Mouse (Mus musculus) lung, postnatal 14 days (tissue): ENCODE measurements around the gene Cnp.
A peak's percentile ranks its signal among the peaks of the same experiment; 100 is the strongest.
"Not testable (repeated sequence)": the region's sequence is repeated elsewhere in the genome, so short reads cannot be mapped to it uniquely, and the experiment has no call there.

Experiments used
- DNase-seq: peaks from one replicate; pipeline ENCODE4 v3.0.0; 2021

Cnp gene

DNA sequence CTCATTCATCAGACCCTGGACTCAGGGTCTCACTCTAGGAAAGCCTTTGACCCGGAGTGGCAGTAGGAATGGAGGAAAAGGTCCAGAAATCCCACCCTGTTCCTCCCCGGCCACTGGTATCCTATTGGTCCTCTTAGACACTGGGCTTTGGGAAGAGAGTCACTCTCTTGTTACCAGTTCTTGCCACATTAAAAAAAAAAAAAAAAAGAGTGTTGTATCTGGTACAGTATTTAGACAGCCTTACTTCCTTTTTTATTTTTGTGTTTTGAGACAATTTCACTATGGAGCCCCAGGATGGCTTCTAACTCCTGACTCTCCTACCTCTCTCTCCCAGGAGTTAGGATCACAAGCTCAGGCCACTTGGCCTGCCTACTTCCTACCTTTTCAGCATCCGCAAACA, 17.1 kb upstream of the Cnp start:
- no peak for DNase-seq

DNA sequence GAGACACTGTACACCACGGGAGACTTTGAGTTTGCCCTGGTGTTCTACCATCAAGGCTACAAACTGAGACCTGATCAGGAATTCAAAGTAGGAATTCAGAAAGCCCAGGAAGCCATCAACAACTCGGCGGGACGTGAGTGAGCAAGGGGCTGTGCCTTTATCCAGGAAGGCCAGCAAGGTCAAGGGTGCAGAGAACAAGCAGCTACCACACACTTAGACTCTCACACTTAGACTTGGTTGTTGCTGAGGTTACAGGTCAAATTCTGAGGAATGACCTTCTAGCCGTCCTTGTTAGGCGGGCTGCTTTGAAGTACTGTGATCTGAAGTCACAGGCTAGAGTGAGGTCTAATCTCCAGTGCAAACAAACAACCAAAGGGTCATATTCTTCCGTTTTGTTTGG, 15.2 kb upstream of the Cnp start:
- DNase-seq: no peak

DNA sequence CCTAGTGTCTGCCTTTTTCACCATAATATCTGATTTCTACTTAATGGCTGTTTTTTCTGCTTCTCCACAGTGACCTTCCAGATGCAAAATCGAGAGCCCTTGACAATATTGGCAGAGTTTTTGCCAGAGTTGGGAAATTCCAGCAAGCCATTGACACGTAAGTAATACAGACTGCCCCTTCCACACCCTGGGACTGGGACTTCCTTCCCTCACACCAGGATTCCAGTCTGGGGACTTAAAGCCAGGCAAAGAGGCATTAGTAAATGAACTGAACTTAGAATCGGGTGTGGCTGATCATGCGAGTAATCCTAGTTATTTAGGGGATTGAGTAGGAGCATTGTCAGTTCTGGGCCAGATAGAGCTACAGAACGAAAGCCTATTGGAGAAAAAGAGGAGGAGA, 13.0 kb upstream of the Cnp start:
- DNase-seq: no peak

DNA sequence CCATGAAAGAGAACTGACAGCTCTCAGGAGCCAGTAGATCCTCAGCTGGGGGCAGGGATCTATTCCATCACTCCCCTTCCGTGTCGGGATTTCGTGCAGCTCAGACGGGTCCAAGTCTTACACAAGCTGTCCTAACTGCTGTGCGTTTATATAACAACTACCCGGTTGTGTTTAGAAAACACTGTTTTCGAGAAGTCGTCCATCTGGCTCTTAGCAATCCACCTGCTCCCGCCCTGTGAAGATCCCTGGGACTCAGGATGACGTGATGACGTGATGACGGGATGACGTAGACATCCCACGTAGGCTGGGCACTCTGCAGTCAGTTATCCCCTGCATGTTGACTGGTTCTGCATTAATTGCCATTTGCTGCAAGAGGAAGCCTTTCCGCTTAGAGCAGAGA, 10.4 kb upstream of the Cnp start:
- no peak for DNase-seq

DNA sequence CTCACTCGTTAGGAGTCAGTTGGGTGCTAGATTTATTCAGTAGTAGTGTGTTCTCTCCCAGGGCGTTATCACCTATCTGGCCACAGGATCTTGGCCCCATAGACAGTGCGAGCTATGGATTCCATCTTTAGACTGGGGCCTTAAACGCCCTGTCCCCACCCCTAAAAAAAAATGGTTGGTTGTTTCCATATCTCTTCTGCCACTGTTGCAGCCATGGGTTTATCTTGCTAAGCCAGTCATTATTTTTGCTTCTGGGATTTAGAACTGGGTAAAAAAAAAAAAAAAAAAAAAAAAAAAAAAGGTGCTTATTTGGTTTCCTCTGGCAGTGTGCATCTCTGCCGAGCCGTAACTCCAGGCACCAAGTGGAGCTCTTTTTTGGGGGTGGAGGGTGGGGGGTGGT, 10.0 kb upstream of the Cnp start:
- no peak for DNase-seq

DNA sequence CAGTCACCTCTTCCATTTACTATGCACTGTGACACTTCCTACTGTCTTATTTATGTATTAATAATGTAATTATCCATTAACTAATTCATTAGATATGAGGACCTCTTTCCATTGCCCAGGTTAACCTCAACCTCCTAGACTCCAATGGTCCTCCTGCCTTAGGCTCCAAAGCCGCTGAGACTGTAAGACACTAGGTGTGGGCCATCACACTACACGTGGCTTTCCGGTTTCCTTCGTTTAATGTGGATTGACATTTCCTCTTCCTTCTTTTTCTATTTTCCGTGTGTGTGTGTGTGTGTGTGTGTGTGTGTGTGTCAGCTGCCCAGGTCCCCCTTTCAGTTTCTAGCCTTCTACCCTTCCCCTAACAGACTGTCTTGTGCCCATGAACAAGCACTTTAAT, 7.5 kb upstream of the Cnp start:
- no peak for DNase-seq

DNA sequence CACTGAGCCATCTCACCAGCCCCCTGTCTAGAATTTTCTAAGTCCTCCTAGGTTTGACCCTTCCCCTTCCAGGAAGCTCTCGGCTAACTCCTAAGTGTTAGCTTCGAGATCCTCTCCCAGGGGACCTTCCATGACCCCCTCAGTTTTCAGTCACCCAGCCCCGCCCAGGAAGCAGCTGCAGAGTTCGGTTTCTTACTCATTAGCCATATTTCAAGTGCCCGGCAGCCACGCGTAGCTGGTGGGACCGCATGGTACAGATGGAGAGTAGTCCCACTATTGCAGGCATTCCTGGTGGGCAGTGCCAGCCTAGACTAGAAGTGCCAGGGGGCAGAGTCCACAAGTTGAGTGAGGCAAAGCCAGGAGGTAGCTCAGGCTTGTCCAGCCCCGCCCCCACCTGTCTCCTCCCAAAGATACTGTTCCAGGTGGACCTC, 6.9 kb upstream of the Cnp start:
- no peak for DNase-seq

DNA sequence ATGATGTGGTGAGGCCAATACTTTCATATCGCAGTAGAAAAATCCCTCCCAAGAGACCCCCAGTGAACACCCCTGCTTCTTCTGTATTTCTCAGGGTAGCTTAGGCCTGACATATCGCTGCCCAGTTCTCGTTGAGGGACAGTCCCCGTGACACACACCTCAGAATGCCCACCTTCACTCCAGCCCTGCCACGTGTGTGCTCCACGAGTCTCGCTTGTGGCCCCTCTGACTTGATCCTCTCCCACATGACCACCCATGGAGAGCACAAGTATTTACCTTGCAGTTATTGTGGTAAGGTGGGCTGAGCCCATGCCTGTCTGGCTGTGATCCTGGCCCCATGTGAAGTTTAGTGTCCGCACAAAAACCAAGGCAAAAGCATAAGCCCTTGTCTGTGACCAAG, 6.0 kb upstream of the Cnp start:
- no peak for DNase-seq

DNA sequence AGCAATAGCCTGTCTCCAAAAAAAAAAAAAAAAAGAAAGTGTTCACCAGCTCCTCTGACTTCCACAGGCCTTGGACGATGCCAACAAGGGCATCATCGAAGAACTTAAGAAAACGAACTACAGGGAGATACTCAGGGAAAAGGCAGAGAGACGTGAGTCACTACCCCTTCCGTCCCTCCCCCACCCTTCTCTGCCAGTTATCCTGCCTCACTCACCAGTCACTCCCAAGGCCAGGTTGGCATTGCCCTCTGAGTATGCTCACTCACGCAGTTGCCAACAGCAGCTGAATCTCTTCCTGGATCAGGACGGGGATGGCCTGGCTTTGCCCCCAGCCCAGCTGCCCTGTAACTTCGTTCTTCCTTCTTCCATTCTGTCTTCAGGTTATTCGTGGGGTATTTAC, 4.9 kb upstream of the Cnp start:
- DNase-seq: no peak

DNA sequence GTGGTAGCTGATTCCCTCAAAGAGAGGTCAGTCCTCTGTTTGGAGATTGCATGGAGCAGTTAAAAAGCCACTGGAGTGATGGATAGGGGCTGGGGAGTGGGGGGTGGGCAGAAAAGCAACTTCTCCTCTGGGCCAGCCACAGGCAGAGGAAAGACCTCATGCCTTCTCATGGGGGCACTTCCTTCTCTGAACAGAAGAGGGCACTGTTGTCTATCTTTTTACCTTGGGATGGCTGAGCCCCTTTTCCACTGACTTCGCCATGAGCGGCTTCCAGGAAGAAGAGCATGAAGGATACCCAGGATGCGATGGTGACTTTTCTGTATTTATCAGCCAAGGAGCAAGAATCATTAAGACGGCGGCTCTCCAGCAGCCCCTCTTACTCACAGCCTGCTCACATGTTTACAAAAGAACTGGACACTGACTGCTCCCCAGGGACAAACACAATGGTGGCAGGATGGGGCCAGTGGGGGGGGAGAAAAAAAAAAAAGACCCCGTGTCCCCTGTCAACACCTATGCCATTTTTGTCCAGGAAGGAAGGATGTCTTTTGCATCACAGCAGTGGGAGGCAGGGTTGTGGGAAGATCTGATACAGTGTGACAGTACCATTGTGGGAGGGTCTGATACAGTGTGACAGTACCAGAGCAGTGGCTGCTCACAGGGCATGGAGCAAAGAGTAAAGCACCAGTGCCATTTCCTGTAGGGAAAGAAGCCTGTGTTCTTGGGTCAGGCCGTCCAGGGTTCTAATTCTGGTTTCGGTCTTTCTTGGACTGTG, 4.1 kb upstream of the Cnp start:
- peak; percentile 85 for DNase-seq

DNA sequence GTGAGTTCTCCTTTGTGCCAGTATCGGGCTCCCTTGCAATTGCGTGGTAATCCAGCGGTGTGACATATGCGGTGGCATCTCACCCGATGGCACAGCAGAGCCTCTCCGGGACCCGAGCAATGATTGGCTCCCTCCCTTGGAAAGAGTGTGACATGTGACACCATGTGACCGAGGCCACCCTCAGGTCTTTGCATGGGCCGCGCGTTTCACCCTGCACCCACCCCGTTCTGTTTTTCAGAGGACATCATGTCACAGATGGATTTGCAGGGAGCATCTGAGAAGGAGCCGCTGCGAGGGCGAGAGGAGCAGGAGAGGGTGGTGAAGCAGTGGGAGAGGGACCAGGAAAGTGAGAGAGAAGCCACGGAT, 3.5 kb upstream of the Cnp start:
- DNase-seq: peak; percentile 12

DNA sequence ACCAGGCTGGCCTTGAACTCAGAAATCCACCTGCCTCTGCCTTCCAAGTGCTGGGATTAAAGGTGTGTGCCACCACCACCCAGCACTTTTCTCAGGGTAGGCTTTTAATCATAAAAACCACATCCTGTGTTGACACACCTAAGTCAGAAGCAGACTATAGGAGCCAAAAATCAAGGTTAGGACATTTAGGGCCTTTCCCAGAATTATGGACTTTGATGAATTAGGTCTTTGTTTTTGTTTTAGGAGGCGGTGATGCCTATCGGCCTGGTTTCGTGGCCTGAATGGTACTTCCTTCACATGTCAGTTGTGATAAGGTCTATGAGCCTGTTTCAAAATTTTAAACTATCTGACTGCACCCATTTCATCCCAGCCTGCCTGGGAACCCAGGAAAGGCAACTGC, 516 bp upstream of the Cnp start:
- no peak for DNase-seq

DNA sequence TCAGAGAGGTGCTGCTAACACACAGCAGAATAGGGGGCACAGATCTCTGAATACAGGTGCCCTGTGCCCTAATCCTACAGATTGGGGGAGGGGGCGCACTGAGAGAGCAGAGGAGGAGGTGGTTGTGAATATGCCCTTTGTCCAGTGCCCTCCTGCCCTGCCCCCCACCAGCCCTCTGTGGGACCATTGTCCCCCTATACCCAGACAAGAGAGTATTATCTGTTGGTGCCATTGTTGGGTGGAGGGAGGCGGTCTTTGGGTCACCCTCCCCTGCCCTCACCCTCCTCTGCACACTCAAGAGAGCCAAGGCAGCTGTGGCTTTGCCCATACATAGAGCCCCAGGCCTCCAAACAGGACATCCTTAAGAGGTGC, 766 bp downstream of the Cnp start:
- DNase-seq: no peak

DNA sequence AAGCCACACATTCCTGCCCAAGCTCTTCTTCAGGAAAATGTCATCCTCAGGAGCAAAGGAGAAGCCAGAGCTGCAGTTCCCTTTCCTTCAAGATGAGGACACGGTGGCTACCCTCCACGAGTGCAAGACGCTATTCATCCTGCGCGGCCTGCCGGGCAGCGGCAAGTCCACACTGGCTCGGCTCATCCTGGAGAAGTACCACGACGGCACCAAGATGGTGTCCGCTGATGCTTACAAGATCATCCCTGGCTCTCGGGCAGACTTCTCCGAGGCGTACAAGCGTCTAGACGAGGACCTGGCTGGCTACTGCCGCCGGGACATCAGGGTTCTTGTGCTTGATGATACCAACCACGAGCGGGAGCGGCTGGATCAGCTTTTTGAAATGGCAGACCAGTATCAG, 1.6 kb downstream of the Cnp start:
- no peak for DNase-seq

DNA sequence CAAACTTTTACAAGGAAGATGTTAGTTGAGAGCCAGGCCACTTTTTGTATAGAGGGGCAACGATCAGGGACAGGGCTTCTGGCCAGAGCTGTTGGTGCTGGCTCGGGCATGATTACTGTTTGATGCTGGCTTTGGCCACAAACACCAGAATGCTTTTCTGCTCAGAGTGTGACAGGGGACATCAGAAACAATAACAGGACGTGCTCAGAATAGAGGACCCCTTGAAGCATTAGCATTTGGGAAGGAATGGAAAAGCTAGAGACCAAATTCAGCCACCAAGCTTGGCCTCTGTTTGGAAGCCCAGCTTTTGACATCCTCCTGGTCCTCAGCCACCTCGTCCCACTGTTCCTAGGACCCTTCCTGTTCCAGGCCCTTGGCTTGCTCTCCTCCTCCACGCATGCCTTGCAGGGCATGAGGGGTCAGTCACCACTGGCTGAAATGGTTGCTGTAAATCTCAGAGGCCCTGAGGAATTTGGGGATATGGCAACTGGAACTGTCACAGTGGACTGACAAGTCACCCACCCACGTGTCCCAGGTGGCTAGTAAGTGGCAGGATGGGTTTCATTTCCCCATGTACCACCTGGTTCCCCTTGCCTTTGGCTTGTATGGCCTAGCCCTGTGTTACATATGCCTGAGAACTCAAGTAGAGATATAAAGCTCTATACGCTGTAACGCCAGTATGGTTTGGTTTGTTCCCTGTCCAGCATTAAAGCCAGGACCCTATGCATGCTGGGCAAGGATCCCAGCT, 3.3 kb downstream of the Cnp start:
- DNase-seq: no peak

DNA sequence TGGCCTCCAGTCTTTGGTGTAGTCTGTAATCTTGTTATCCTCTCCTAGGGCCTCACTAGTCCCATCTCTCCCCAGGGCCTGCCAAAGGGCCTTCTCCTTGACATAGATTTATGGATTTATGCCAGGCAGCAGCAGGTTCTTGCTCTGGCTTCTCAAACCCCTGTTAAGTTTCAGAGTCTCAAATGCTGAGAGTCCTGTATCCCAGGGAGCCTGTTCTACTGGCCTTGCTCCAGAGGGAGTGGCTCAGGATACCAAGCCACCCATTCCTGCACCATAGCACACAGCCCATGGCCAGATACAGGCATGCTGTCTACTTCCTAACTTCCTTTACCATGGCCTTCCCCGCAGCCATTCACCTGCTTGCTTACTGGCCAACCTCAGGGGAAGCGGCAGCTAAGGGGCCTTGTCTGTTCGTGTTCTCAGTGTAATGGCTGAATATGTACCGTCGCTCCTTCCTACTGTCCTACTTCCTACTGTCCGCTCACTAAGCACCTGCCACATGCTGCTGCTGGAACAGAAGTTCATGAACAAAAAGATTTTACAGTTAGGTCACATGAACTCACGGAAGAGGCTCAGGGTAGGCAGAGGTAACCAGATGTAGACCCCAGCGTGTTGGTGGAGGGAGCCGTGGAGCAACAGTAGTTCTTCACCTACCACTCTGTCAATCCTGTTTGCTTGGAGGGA, 4.6 kb downstream of the Cnp start:
- DNase-seq: no peak

DNA sequence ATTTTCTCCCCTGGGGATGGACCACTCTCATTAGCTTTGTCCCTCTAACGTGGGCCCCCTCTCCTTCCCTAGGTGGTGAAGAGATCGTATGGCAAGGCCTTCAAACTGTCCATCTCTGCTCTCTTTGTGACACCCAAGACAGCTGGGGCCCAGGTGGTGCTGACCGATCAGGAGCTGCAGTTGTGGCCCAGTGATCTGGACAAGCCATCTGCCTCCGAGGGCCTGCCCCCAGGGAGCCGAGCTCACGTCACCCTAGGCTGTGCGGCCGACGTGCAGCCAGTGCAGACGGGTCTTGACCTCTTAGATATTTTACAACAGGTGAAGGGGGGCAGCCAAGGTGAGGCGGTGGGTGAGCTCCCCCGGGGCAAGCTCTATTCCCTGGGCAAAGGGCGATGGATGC, 5.6 kb downstream of the Cnp start:
- no peak for DNase-seq

DNA sequence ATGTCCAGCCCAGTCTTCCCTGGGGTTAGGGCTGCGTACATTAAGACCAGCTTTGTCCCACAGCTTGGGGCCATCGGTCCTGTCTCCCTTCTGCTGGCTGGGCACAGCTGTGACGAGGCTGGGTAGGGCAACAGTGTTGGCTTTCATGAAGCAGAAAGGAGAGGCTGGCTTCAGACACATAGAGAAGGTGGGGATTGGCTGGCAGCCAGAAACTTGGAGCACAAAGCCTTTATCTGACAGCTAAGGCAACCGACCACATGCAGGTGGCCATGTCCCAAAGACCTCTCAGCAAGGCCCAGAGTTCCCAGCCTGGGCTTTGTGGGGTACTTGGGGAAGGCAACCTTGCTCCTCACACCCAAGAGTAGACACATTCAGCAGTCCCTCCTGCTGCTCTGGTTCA, 7.1 kb downstream of the Cnp start:
- DNase-seq: no peak

DNA sequence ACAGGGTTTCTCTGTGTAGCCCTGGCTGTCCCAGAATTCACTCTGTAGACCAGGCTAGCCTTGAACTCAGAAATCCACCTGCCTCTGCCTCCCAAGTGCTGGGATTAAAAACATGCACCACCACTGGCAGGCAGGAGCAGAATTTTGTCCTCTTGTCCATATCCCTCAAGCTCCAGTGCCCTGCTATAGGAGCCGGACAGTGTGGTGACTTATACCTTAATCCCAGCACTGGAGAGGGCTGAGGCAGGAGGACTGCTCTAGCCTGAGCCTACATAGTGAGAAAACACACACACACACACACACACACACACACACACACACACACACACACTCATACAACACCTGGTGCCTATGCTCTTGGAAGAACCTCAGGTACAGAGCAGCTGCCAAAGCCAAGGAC, 7.7 kb downstream of the Cnp start:
- not testable (repeated sequence) for DNase-seq

DNA sequence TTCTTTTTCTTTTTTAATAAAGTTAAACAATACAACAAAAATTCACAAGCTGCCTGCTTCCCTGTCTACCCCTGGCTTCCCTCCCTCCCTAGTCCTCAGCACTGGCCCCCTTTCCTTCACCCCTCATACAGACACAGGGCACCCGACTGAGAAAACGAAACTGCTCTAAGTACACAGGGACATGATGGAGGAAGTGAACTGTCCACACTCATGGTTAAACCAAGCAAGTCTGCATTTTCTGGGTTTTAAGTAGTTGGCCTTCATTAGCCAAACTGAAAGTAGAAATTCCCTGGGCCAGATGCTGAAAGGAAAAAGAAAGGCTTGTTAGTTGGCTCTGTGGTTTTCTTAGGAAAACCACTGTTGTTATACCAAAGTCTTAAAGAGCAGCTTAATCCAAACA, 8.1 kb downstream of the Cnp start:
- no peak for DNase-seq

DNA sequence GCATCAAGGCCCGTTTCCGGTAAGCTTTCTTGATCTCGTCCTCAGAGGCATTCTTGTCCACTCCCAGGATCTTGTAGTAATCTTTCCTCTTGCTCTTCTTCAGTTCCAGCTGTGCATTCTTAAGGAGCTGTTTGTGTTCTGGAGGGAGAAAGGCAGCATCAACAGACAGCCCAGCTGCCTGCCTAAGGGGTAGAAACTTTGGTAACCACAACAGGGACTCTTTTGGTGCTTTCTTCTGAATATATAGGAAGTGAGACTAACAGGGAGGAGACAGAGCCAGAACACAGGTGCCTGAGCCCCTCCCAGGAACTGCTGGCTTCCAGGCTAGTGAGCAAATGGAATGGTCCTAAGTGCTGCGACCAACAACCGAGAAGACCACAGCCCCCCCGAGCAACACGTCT, 9.9 kb downstream of the Cnp start:
- no peak for DNase-seq

DNA sequence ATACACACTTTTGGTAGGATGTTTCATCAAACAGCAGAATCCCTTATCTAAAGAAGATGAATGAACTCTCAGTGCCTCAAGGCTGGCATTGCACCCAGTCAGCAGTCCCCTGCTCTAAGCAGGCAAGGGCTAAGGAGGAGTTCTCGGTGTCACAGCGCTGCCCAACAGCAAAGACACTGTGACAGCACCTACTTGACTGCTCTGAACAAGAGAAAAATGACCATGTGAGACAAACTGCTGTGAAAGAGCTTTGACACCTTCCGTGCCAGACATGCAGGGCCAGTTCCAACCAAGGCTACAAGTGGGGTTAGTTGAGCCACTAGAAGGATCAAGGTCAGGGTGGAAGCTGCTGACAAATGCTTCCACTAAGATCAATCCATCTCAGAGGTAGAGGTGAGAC, 10.4 kb downstream of the Cnp start:
- no peak for DNase-seq

DNA sequence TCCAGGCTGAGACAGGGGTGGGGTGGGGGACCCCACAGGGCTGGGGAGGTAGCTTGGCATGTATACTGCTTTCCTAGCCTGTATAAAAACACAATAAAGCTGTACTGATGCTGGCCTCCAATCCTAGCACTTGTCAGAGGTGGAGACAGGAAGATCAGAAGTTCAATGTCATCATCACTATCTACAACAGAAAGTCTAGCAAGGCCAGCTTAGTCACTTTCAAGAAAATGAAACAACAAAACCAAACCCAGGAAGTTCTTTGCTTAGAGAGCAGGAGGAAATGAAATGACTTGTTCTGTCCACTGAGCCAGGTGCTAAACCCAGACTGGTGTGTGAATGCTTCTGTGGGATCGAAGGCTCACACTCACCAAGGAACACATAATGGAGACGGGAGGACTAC, 13.8 kb downstream of the Cnp start:
- DNase-seq: no peak

DNA sequence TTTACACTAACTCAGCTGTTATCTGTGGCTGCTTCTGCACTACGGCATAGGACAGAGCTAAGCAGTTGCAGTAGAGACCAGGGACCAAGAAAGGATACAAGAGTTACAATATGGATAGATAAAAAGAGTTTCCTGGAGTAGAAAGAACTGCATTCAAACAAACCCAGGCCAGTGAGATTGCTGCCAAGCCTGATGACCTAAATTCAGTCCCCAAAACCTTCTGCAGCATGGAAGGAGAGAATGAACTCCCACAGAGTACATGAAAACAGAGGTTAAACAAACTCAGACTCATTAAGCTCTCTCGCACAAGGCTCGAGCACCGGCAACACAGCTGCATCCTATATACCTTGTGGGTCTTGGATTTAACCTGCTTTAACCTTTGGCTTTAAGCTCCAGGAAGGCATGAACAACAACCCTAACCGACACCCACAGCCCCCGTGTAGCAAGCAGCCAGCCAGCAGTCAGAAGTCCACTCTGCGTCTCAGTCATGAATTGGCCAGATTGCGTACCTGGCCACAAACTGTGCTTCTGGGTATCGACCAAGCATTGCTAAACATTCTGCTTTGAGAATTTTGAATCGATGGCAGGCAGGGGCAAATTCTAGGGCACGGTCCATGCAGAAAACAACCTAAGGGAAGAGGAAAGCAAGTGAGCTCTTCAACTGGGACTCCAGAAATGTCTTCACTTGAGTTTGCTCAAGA, 17.8 kb downstream of the Cnp start:
- DNase-seq: no peak
